Mouse (Mus musculus): ENCODE results near the gene Tnxb.

The Tnxb gene

GRCm38 (mm10) chr17:34659897-34660214 is 10.5 kb upstream of the Tnxb start:
- DNase-seq = no peak

DNA sequence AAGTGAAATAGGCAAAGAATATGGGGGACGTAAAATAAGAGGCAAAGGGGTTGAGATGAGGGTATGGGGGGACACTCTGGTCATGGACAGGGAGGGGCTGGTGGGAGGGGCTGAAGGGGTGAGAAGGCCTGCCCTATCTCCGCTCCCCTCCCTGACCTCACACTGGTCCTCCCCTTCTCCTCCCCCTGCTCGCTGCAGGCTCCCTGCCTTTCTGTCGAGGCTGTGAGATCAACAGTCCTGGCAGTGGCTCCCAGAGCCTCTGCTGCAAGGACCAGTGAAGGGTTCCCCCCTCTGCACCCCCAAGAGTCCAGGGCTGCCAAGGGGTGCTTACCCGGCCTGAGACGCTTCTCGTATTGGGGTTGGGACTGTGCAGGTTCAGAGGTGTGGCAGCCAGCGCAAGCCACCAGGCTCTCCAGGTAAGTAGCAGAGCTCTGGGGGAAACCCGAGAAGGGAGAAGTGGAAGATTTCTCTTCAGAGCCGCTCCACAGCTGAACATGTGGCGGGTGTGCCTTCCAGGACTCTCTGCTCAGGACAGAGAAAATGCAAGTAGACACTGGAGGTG is 10.0 kb upstream of the Tnxb start:
- peak in 1 of 2 experiments; percentile 4 for DNase-seq

- no peak for DNase-seq
Observed at GRCm38 (mm10) chr17:34661121-34661591, 9.2 kb upstream of the Tnxb start.

- no peak for DNase-seq
Observed at GRCm38 (mm10) chr17:34662468-34662867, 7.9 kb upstream of the Tnxb start.

DNA sequence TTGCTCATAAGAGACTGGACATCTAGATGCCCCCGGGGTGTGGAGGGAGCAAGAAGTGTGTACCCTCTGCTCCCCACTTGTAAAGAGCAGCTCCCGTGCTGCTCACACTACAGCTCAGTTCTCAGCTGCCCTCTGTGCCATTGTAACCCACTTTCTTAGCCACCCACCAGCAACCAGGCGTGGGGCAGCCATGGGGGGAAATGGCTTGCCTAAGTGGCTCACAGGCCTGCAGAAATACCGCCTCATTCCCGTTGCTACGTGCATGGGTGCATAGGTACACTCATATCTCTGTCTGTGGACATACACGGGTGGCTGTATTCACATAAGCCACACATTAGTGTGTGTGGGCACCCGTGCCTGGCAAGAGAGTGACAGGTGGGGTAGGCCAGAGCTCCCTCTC is 7.4 kb upstream of the Tnxb start:
- no peak for DNase-seq

- no peak for DNase-seq
Observed at GRCm38 (mm10) chr17:34663558-34663957, 6.8 kb upstream of the Tnxb start.

DNA sequence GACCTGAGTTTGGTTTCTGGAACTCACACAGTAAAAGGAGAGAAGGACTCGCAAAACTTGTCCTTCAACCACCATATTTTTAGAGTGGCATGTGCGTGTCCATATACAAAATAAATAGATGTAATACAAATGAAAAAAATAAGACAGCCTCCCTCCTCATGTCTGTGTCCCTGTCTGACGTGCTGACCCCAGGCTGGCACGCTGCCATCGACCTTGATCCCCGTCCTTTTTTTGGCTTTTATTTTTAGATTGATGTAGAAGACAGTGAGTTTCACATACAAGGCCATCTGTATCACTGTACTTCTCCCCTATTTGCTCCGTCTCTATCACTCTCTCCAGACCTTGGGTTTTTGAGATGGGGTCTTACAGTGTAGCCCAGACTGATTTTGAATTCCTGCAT is 5.9 kb upstream of the Tnxb start:
- DNase-seq = no peak

GRCm38 (mm10) chr17:34671151-34672066 is 1.1 kb downstream of the Tnxb start:
- DNase-seq = no peak

DNA sequence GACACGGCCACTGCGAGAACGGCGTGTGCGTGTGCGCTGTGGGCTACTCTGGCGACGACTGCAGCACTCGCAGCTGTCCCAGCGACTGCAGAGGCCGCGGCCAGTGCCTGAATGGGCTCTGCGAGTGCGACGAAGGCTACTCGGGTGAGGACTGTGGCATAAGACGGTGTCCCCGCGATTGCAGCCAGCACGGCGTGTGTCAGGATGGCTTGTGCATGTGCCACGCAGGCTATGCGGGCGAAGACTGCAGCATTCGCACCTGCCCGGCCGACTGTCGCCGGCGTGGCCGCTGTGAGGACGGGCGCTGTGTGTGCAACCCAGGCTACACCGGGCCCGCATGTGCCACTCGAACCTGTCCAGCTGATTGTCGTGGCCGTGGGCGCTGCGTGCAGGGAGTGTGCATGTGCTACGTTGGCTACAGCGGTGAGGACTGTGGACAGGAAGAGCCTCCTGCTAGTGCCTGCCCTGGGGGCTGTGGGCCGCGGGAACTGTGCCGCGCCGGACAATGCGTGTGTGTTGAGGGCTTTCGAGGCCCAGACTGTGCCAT is 2.0 kb downstream of the Tnxb start:
- no peak for DNase-seq

GRCm38 (mm10) chr17:34673139-34673538 is 2.8 kb downstream of the Tnxb start:
- DNase-seq = no peak

DNA sequence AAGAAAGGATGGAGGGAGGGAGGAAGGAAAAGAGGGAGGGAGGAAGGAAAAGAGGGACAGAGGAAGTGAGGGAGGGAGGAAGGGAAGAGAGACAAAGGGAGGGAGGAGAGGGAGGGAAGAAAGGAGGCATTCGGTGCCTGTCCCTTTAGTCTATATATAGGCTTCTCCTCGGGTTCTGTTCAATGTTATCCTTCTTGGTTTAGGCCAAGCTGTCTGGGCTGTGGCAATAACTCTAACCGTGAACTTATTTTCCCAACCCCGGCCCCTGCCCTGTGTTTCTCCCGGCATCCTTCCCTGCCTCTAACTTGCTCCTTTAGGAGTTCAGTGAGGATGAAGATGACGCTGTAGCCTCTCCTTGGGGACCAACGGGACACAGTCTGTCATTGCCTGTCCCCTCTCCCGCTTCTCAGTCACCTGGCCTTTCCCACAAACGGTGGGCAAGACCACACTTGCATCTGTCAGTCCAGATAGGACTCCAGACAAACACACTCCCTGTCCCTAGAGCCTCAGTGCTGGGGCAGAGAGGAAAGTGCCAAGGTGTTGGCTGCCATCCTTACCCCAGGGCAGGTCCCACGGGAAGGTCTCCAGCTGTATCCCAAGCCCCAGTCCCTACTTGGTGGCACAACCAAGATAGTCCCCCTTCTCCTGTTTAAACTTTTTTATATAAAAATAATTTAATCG is 4.3 kb downstream of the Tnxb start:
- DNase-seq = no peak

DNA sequence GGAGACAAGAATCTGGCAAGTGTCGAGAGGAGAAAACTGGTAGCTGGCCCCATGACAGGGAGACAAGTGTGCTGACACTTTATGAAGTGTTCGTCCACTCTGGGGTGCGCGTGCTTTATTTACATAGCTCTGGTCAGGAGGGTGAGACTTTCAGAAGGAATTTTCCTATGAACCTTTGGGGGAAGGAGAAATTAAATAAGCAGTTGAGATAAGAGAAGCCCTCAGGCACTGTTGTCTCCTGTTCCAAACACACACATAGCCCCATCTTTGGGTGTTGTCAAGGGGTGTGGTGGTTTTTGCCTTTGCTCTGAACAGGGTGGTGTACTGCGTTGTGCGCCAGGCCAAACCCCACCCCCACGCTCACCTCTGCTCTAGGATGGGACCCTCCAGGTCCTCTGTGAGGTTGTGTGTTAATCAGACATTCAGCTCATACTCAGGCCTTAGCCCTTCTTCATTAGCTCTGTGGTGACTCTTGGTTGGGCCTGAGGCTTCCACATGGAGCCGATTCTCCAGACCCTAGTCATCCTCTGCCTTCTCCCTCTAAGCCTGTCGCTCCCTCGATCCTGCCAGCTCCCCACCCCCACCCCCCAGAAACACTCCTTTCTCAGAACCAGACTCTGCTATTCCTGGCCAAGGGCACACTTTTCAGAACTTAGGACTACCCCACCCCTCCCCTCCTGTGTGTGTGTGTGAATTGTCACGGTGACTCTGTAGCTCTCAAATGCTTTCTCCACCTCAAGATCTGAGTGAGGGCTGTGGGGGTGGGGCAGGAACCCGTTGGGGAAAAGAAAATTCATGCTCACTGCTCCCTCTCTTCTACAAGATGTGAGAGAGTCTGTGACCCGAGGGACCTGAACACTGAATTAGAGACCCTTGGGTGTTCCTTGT is 5.1 kb downstream of the Tnxb start:
- no peak for DNase-seq

- no peak for DNase-seq
Observed at GRCm38 (mm10) chr17:34676093-34676460, 5.7 kb downstream of the Tnxb start.

GRCm38 (mm10) chr17:34676671-34677070 is 6.3 kb downstream of the Tnxb start:
- no peak for DNase-seq

DNA sequence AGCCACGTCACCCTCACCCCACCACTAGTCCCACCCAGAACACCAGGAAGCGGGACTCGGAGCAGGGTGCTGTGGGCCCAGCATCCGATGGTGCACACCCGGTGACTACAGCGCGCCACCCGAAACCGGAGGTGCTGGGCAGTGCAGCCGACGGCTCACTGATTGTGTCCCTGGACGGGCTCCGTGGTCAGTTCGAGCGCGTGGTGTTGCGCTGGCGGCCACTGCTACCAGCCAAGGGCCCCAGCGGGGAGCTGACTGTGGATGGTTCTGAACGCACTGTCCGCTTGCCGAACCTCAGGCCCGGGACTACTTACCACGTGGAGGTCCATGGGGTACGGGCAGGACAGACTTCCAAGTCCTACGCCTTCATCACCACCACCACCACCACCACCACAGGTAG is 9.9 kb downstream of the Tnxb start:
- no peak for DNase-seq

DNA sequence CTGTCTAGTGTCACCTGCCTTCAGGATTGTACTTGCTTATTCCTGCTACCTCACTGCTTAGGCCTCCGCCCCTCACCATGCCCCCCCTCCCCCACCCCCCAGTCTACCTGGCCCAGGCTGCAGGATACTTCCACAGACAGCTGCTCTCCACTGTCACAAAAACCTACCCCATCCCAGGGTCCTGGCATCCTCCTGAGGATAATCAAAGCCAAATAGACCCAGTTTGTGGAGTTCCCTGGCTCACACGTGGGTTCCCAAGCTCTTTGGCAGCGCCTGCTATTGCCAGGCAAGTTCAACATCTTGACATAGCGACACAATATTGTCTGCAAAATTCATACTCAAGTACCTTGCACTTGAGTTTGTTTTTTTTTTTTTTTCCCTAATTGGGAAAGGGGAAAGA is 10.3 kb downstream of the Tnxb start:
- no peak for DNase-seq

DNA sequence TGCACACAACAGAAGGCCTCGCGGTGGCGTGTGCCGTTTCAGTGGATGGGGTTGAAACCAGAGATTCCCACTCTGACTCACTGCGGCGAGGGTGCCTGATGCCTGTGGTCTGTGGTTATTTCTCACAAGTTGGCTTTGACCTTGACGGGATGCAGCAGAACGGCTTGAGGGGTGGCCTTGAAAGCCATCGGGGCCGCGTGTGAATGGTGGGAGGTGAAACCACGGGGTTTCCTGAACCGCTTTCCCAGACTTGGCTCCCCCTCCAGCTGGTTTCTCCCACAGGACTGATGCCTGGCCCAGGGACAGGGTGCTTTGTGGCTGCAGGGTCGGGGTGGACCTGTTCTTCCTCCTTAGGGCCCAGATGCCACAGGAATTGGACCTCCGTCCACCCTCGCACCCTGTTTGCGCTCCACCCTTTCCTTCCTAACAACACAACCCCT is 10.8 kb downstream of the Tnxb start:
- no peak for DNase-seq

- DNase-seq = no peak
Observed at GRCm38 (mm10) chr17:34681881-34682536, 11.7 kb downstream of the Tnxb start.

DNA sequence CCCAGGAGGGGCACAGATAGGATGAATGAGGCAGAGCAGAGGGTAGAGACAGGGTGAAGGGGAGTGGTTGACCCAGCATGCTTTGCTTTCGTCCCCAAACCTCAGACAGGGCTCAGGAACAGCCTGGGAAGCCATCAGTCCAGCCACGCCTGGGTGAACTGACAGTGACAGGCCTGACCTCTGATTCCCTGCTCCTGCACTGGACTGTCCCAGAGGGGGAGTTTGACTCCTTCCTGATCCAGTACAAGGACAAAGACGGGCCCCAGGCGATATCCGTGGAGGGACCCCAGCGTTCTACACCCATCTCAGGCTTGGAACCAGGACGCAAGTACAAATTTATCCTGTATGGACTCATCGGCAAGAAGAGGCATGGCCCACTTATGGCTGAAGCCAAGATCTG is 12.8 kb downstream of the Tnxb start:
- no peak for DNase-seq

DNA sequence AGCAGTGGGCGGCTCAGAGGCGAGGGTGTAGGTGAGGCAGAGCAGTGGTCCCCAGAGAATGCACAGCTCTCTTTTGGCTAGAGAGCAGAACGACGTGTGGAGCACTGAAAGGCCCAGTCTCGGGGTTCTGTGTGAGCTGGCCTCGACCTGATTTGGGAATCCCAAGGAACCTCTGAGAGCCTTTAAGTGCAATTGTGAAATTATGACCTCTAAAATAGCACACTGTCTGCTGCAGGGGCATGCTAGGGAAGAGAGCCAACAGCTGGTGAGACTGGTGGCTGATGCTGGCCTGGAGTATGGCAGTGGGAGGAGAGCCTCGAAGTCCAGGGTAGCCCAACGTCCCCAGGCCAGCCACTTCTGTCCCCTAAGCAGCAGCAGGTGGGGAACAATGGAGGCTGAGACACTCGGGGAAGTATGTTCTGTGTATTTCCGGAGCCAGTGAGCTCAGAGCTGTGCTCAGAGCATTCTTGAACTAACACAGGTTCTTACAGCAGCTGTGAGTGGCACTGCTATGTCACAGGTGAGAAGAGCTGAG is 13.4 kb downstream of the Tnxb start:
- DNase-seq = no peak

- no peak for DNase-seq
Observed at GRCm38 (mm10) chr17:34684253-34684893, 14.0 kb downstream of the Tnxb start.
